Mouse (Mus musculus) bone marrow, adult 2 months (tissue): ENCODE data around the gene Tuft1.
"Not testable (repeated sequence)": the region's sequence is repeated elsewhere in the genome, so short reads cannot be mapped to it uniquely, and the experiment has no call there.

ENCODE experiments used
- CTCF ChIP-seq: fragments of 200-500 bp; IDR thresholded peaks from 2 replicates; pipeline ENCODE4 v1.5.1; 2011; ENCODE audit warnings: low read length, control low read depth; ENCODE audit not compliant: control insufficient read depth, insufficient read depth
- POLR2A ChIP-seq: fragments of 200-500 bp; IDR thresholded peaks from 2 replicates; pipeline ENCODE4 v1.6.1; 2011; ENCODE audit warnings: low read depth, mild to moderate bottlenecking, control low read depth, low read length, borderline replicate concordance; ENCODE audit not compliant: control insufficient read depth

DNA sequence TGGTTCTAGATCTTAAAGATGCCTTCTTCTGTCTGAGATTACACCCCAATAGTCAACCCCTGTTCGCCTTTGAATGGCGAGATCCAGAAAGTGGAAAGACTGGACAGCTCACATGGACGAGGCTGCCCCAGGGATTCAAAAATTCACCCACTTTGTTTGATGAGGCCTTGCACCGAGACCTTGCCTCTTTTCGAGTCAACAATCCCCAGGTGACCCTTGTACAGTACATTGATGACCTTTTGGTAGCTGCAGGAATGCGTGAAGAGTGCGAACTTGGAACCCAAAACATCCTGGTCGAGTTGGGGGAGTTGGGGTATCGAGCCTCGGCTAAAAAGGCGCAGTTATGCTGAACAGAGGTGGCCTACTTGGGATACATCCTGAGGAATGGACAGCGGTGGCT lies 21.4 kb upstream of the Tuft1 start:
- not testable (repeated sequence) for TF ChIP-seq CTCF, POLR2A
